Mouse (Mus musculus): ENCODE data around the gene Foxs1.

- TF ChIP-seq GATA1 (IDR thresholded peaks at IDR 0.05; ENCODE audit: borderline replicate concordance, low read length) (no peak), FLI1 (IDR thresholded peaks at IDR 0.05; ENCODE audit: low read length) (no peak)
These were observed 17.5 kb upstream of the Foxs1 start for GRCm38 (mm10) chr2:152950358-152951064.
